In genomic region chr2:72475797-72476485, GRCm38 (mm10) we compare ENCODE assay signal across 1 mouse cellular context.
TF ChIP-seq lines count a peak whose summit lies in the region.

Gene Cdca7 (plus strand): TSS chr2:72476159.

TF ChIP-seq in CH12.LX, 34 proteins besides CTCF, POLR2A, EP300 and RAD21 (continued from another document):
- TF ChIP-seq CHD2 (IDR thresholded peaks at IDR 0.05; ENCODE audit: low read length) (no peak), MEF2A (IDR thresholded peaks at IDR 0.05; ENCODE audit: borderline replicate concordance, low read depth, low read length) (no peak), JUND (conservative IDR thresholded peaks at IDR 0.05; ENCODE audit: low read depth, low read length) (no peak), ZNF384 (IDR thresholded peaks at IDR 0.05; ENCODE audit: low read depth, low read length) (no peak), KAT2A (IDR thresholded peaks at IDR 0.05; ENCODE audit: insufficient replicate concordance, low read length) (0 out of 2 replicates have a peak, but pooled peaks have one; percentile 33), ZC3H11A (IDR thresholded peaks at IDR 0.05; ENCODE audit: low read depth, low read length) (no peak), TBP (conservative IDR thresholded peaks at IDR 0.05; ENCODE audit: low read depth, low read length) (peak; percentile 87), USF2 (conservative IDR thresholded peaks at IDR 0.05; ENCODE audit: low read depth, low read length) (no peak), MAX (IDR thresholded peaks at IDR 0.05; ENCODE audit: low read length) (no peak), CHD1 (IDR thresholded peaks at IDR 0.05; ENCODE audit: low read depth, low read length) (no peak), NRF1 (IDR thresholded peaks at IDR 0.05; ENCODE audit: low read depth, low read length) (0 out of 2 replicates have a peak, but pooled peaks have one; percentile 16), NELFE (IDR thresholded peaks at IDR 0.05; ENCODE audit: low read depth, low read length) (peak; percentile 60), JUN (IDR thresholded peaks at IDR 0.05; ENCODE audit: insufficient read depth, low read depth, low read length) (no peak), E2F4 (IDR thresholded peaks at IDR 0.05; ENCODE audit: insufficient replicate concordance, low read depth, low read length) (peak; percentile 100), RCOR1 (conservative IDR thresholded peaks at IDR 0.05; ENCODE audit: low read depth, low read length) (no peak), ZKSCAN1 (IDR thresholded peaks at IDR 0.05; ENCODE audit: borderline replicate concordance, low read depth, low read length) (no peak), BHLHE40 (IDR thresholded peaks at IDR 0.05; ENCODE audit: low read depth, low read length) (peak; percentile 55), GABPA (IDR thresholded peaks at IDR 0.05; ENCODE audit: insufficient replicate concordance, low read depth, low read length) (no peak), ETS1 (conservative IDR thresholded peaks at IDR 0.05; ENCODE audit: low read depth, low read length) (no peak), TCF12 (IDR thresholded peaks at IDR 0.05; ENCODE audit: low read depth, low read length) (peak; percentile 38; the same call in 1 of the 2 replicates), IRF4 (IDR thresholded peaks at IDR 0.05; ENCODE audit: low read depth, low read length) (no peak), ZMIZ1 (IDR thresholded peaks at IDR 0.05; ENCODE audit: low read depth, low read length) (no peak; the same call in 1 of the 2 replicates), UBTF (IDR thresholded peaks at IDR 0.05; ENCODE audit: low read depth, low read length) (no peak)
